Mouse (Mus musculus) ZHBTc4 (cell line): ENCODE data around the gene Slfn14.
"Not testable (repeated sequence)": the region's sequence is repeated elsewhere in the genome, so short reads cannot be mapped to it uniquely, and the experiment has no call there.

Source experiments
- DNase-seq: peaks from one replicate; pipeline ENCODE4 v3.0.0-alpha.2; 2011; ENCODE audit warnings: low read depth, low spot score

The Slfn14 gene

DNA sequence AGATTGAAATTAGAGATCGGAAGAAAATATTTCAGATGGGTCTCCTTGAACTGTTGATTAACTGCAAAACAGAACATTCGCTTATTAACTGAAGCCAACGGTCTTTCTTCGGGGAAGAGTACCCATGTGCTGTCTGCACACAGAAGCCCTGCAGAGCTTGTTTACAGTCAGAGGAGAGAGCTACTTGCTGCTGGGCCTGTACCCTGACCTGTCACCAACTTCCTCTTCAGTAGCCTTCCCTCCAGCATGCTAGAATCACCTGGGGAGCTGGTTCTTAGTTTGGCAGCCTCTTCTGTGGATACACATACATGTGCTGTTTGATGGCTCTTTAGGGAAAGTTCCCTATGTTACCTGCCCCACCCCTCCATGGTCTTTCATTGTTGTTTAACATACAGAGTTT, 899 bp downstream of the Slfn14 start:
- no peak for DNase-seq

GRCm38 (mm10) chr11:83282084-83282483, 4.4 kb downstream of the Slfn14 start:
- DNase-seq = no peak

DNA sequence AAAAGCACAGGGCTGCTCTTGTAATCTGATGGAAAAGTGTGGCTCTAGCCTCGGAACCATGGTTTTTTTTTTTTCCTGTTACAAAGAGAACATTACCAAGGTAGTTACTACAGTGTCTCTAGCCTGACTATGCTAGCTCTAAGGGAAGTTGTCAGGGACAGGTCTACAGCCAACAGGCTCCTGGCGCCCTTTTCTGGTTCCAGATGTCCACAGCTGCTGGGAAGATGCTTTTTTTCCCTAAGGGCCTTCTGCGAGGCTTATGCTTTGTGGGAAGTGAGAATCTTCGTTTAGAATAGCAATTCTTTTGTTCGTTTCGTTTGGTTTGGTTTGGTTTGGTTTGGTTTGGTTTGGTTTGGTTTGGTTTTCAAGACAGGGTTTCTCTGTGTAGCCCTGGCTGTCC, 6.8 kb downstream of the Slfn14 start:
- DNase-seq = no peak

DNA sequence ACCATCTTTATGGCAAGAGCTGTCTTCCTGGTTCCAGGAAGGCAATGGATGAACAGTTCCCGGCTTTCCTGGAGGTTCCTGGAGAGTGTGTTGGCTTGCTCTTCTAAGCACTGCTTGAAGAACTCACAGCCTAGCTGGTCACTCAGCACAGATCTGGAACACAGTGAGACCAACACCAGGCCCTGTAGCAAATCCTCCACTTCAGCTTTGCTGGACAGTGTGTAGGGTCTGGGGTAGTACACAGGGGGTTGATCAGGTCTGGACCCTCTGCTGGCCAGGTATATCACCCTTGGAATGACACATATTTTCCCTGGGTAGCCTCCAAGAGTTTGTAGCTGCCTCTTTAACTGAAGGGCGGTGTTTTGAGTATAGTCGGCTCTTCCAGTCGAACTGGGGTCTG, 7.5 kb downstream of the Slfn14 start:
- DNase-seq = no peak

GRCm38 (mm10) chr11:83276251-83276650, 10.3 kb downstream of the Slfn14 start:
- no peak for DNase-seq

GRCm38 (mm10) chr11:83271951-83272843, 14.3 kb downstream of the Slfn14 start:
- peak; percentile 58 for DNase-seq

- DNase-seq = peak; percentile 88
Observed at GRCm38 (mm10) chr11:83271151-83271950, 15.2 kb downstream of the Slfn14 start.

DNA sequence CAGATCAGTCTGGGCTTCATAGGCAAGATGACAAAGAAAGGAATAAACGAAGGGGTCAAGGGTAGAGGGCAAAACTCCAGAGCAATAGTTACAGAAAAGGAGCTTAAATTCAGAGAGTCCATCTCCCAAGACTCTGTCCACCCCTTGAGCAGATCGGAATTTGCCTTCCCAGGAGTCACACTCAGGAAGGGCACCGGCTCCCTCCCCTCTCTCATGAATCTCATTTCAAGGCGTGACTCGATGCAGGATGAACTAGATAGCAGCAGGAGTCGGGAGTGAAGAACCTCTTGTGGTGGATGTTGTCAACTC, 15.7 kb downstream of the Slfn14 start:
- no peak for DNase-seq

DNA sequence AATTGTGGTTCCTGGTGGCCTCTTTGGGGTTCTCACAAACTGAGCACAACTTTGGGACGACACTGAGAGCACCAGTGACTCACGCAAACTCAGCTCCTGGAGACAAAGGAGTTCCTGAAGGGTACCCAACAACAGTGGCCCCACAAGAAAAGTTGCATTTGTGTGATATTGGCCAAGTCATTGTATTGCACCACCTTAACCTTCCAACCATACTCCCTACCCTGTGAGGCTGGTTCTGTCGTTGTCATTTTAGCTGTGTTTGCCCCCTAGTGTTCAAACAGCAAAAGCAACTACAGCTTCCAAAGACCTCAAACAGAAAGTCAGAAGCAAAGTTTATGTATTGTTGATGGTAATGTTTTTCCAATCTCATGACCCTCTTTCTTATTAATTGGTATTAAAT, 23.4 kb downstream of the Slfn14 start:
- peak; percentile 47 for DNase-seq

DNA sequence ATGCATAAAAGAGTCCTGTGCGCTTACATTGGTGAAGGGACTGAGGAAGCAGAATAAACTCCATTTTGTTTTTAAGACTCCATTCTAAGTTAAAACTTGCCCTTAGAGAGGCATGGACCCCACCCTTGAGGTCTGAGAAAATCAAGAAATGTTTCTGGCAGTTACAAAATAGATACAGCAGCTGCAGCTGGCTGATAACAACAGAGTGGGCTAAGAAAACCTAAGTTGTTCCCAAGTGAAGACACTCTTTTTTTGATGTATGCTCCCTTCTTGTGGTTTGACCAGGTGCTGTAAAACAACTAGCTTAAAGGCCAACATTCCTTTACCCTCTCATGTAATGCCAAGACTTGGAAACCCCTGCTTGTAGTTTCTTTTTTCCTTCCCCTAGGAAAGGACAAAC, 23.9 kb downstream of the Slfn14 start:
- no peak for DNase-seq

GRCm38 (mm10) chr11:83257211-83257610, 29.3 kb downstream of the Slfn14 start:
- not testable (repeated sequence) for DNase-seq

DNA sequence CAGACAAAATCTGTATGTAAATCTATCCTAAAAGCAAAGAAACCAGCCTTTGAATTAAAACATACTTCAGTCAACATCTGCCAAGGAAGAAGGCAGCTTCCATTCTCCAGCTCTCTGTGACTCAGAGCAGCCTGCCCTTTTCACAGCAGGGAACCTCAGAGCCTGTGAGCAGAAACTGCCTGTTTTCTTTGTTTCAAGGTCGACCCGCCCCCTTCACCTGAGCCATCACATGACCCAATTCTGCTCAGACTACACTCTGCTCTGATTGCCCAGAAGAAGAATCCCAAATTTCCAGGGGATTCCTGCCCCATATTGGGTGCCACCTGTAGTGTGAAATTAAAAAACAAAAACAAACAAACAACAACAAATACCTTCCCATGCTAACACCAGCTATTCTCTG, 46.7 kb downstream of the Slfn14 start:
- DNase-seq = peak; percentile 89

DNA sequence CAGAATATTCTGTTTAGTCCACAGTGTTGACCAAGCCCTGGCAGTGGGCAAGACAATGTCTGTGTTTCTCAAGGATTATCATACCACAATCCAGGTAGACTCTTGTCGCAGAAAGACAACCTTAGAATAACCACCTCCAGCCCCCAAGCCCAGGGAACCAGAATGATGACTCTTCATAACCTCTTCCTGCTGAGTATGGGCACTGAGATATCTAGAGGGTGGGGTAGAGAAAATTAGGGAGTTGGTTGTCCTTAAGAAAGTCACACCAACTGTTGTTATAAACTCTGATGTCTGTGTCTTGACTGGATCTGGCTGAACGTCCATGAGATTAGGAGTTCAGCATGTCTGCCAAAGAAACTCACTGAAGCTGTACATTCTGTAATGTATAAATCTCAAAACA, 48.1 kb downstream of the Slfn14 start:
- no peak for DNase-seq

GRCm38 (mm10) chr11:83237390-83237789, 49.1 kb downstream of the Slfn14 start:
- peak; percentile 36 for DNase-seq

GRCm38 (mm10) chr11:83233621-83234020, 52.9 kb downstream of the Slfn14 start:
- peak; percentile 81 for DNase-seq

GRCm38 (mm10) chr11:83230966-83231365, 55.6 kb downstream of the Slfn14 start:
- DNase-seq = no peak

GRCm38 (mm10) chr11:83227926-83228723, 58.4 kb downstream of the Slfn14 start:
- no peak for DNase-seq

GRCm38 (mm10) chr11:83225371-83225960, 61.1 kb downstream of the Slfn14 start:
- DNase-seq = no peak
